Mouse (Mus musculus): ENCODE data around the gene 4930432M17Rik.
A peak's percentile ranks its signal among the peaks of the same experiment; 100 is the strongest.

4930432M17Rik gene

GRCm38 (mm10) chr3:121670462-121670861 is at the start of gene 4930432M17Rik:
Gene 4930432M17Rik, plus strand, starts transcription at chr3:121670762.
- no peak for DNase-seq (ENCODE audit: low read depth, low spot score)

- no peak for DNase-seq (ENCODE audit: low read depth, low spot score)
Observed at GRCm38 (mm10) chr3:121625662-121626061, 44.9 kb upstream of the 4930432M17Rik start.

DNA sequence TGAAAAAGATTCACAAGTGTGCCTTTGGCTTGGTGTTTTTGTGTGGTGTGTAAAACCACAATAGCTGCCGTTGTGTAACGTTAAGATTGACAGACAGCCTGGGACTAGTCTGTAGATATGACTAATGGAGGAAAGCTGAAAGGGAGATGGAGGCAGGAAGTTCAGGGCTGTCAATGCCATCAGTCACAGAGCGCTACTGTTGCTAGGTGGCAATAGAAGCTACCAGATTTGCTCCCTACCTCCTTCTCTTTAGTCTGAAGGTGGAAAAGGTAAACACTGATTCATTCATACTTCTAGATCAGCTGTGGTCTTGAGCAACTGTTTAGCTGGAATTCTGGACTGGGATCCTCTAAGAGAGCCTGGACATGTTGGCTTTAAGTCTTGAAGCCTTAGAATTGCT is 44.3 kb upstream of the 4930432M17Rik start:
- DNase-seq (ENCODE audit: low read depth, low spot score): no peak

DNA sequence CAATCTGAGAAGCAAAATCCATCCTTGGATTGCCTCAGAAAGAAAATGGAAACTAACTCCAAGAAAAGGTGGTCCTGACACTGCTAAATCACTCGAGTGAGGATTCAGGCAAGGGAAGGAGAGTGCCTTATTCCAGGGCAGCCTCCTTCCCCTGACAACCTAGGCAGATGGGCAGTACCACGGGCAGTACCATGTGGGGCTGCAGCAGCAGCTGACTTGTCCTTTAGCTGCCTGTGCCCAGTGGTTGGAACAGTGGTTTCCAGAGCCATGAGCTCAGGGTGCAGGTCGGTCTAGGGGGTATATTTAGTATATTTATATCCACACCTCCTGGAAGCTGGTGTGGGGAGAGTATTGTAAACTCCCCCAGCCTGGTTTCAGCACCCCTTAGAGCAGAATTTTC is 42.3 kb upstream of the 4930432M17Rik start:
- no peak for DNase-seq (ENCODE audit: low read depth, low spot score)

GRCm38 (mm10) chr3:121630626-121631025 is 39.9 kb upstream of the 4930432M17Rik start:
- no peak for DNase-seq (ENCODE audit: low read depth, low spot score)

DNA sequence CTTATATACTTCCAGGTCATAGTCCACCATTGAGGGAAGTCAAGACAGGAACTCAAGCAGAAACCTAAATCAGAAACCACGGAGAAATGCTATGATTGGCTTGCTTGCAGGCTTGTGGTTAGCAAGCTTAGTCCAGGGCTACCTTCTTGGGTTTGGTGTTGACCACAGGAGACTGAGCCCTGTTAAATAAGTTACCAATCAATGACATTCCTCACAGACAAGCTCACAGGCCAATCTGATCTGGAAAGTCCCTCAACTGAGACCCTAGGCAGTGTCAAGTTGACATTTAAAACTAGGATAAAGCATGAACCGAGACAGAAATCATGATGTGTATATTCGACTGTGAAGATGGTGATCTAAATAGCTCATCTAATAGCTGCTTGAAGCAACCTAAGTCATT is 35.6 kb upstream of the 4930432M17Rik start:
- no peak for DNase-seq (ENCODE audit: low read depth, low spot score)

GRCm38 (mm10) chr3:121635505-121635904 is 35.1 kb upstream of the 4930432M17Rik start:
- peak; percentile 86 for DNase-seq (ENCODE audit: low read depth, low spot score)

GRCm38 (mm10) chr3:121636315-121636714 is 34.2 kb upstream of the 4930432M17Rik start:
- peak; percentile 89 for DNase-seq (ENCODE audit: low read depth, low spot score)

DNA sequence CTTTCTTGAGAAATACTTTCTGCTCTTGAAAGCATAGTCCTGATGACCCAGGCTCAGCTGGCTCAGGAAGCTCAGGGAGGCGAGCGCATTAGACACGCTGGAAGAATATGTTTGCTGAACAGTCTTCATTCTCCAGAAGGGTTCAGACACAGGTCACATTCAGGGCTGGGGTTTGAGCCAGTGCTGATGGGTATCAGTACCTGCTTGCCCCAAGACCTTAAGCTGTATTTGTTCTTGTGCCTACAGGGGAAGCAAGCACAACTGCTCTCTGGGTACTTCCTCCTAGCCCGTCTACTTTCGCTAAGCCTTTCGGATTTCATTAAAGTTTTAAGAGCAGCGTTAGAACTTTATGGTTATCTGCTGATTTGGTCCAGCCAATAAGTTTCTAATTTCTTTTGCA is 33.8 kb upstream of the 4930432M17Rik start:
- no peak for DNase-seq (ENCODE audit: low read depth, low spot score)

DNA sequence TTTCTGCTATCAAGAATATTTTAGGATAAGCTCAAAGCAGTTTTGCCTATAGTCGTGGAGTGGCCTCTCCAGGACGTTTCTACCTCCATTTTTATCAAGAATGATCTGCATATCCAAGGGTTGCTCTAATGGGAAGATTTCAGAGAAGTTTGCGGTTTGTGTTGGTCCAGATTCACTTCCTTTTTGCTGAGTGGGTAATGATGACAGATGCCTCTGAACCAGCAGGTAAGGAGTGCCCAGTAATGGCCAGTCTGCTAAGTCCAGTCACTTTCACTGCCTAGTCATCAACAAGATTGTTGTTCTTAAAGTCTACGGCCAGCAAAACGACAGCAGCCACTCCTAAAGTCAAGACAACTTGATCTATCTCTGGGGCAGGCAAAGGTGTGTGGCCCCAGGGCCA is 32.8 kb upstream of the 4930432M17Rik start:
- DNase-seq (ENCODE audit: low read depth, low spot score): no peak

- no peak for DNase-seq (ENCODE audit: low read depth, low spot score)
Observed at GRCm38 (mm10) chr3:121638241-121638640, 32.3 kb upstream of the 4930432M17Rik start.

GRCm38 (mm10) chr3:121640611-121641010 is 30.0 kb upstream of the 4930432M17Rik start:
- DNase-seq (ENCODE audit: low read depth, low spot score): peak; percentile 45

- peak; percentile 57 for DNase-seq (ENCODE audit: low read depth, low spot score)
Observed at GRCm38 (mm10) chr3:121643236-121643635, 27.3 kb upstream of the 4930432M17Rik start.

- no peak for DNase-seq (ENCODE audit: low read depth, low spot score)
Observed at GRCm38 (mm10) chr3:121645447-121645846, 25.1 kb upstream of the 4930432M17Rik start.

- DNase-seq (ENCODE audit: low read depth, low spot score): peak; percentile 65
Observed at GRCm38 (mm10) chr3:121646364-121647048, 24.1 kb upstream of the 4930432M17Rik start.

- DNase-seq (ENCODE audit: low read depth, low spot score): no peak
Observed at GRCm38 (mm10) chr3:121648238-121648778, 22.3 kb upstream of the 4930432M17Rik start.

GRCm38 (mm10) chr3:121650052-121650671 is 20.4 kb upstream of the 4930432M17Rik start:
- DNase-seq (ENCODE audit: low read depth, low spot score): peak; percentile 80

- DNase-seq (ENCODE audit: low read depth, low spot score): no peak
Observed at GRCm38 (mm10) chr3:121651710-121652109, 18.9 kb upstream of the 4930432M17Rik start.

DNA sequence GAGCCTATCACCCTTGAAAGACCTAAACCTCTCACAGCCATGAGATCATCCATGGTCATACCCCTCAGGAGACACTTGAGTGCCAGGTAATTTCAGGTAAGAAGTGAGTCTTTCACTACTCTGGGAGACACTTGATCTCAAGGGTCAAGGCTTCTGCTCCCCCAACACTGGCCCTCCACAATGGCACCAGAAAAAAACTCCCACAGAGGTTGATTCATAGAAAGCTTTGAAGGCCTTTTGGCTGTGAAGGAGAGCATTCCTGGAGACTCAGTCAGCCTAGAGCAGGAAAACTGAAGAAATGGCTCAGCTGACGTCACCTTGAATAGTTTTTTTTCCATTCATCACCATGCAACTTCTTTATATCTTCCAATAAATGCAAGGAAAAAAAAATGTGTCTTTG is 18.4 kb upstream of the 4930432M17Rik start:
- no peak for DNase-seq (ENCODE audit: low read depth, low spot score)

DNA sequence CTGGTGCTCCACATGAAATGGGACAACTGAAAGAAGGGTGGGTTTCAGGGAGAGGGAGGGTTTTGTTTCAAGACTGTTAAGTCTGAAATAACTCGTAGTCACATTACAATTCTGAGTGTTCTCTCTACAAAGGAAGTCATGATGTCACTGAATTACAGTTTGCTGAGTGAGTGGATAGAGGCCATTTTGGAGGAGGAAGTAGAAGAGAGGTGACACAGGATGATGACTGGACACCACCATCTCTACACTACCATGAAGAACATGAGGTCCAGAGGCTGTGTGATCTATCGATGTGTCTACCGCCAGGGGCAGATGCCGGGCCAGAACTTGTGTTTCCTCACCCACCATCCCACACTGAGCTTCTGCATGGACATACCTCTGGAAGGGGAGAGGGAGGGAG is 13.6 kb upstream of the 4930432M17Rik start:
- no peak for DNase-seq (ENCODE audit: low read depth, low spot score)

GRCm38 (mm10) chr3:121662705-121663469 is 7.7 kb upstream of the 4930432M17Rik start:
- DNase-seq (ENCODE audit: low read depth, low spot score): no peak

DNA sequence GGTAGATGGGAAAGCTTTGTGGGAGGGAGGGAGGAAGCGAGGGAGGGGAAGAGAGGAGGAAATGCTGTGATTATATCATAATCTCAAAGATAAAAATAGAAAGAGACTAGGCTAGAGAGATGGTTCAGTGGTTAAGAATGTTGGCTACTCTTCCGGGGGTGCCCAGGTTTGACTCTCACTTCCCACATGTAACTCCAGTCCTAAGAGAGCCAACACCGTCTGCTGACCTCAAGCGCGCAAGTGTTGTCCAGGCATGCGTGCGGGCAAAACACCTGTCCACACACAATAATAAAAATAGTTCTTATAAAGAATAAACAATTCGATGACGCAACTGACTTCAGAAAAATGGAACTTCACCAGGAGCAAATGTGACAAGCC is 7.1 kb upstream of the 4930432M17Rik start:
- no peak for DNase-seq (ENCODE audit: low read depth, low spot score)

All from skeletal muscle tissue, adult 2 months (tissue).